Mouse (Mus musculus) cerebellum, adult 2 months (tissue): ENCODE data around the gene Igsf23.

Experiments
- CTCF ChIP-seq: fragments of 200-500 bp; IDR thresholded peaks from 2 replicates; pipeline ENCODE4 v1.5.1; 2011; ENCODE audit warnings: low read depth, mild to moderate bottlenecking, control low read depth, low read length, moderate library complexity, borderline replicate concordance; ENCODE audit not compliant: insufficient read depth
- POLR2A ChIP-seq: fragments of 200-500 bp; IDR thresholded peaks from 2 replicates; pipeline ENCODE4 v1.6.1; 2011; ENCODE audit warnings: low read length, control low read depth, borderline replicate concordance; ENCODE audit not compliant: insufficient read depth

DNA sequence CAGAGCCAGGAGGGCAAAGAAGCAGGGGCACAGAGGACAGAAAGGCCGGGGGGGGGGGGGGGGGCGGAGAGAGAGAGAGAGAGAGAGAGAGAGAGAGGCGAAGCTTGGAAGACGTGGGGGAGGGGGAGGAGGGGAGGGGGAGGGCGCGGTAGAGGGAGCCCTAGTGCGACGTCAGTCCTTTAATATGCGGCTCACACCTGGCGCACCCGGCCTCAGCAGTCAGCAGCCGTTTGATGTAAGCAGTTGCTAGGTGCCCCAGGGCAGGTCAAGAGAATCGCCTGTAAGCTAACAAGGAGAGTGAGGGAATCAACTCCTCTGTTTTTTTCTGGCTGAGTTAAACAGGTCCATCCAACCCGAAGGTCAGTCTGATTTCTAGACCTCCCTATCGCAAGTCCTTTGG lies 26.8 kb downstream of the Igsf23 start:
- TF ChIP-seq CTCF, result no peak
- TF ChIP-seq POLR2A, result no peak
